Mouse (Mus musculus): ENCODE data around the gene Oog3. TPM values are rescaled to one million over a fixed set of nuclear protein-coding genes. Genes with fewer than 3 reads are reported as not detected.

Oog3 gene
- not detected for total RNA-seq (2021)
- long read RNA-seq, experiment 1, result 0 reads
- long read RNA-seq, experiment 2, result 0 reads

DNA sequence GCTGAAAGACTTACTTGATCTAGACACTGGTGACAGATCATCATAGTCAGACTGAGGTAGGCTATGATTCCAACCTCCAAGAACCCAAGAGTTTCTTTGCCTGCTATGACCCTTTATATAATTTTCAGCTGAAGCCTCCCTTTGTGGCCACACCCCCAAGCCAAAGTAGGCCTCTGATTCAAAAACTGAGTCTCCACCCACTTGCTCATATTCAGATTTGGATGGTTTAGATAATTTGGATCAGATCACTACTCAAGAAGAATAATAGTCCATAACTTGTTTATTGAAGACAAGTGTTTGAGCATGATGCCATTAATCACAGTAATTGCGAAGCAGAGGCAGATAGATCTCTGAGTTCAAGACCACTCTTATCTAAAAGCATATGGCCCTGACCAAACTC, at the start of gene Oog3:
TSS of gene Oog3 (minus strand) at position 101 of the 400 bp plus-strand sequence.
- DNase-seq (ENCODE audit: low spot score in 2 of 2), result no peak

DNA sequence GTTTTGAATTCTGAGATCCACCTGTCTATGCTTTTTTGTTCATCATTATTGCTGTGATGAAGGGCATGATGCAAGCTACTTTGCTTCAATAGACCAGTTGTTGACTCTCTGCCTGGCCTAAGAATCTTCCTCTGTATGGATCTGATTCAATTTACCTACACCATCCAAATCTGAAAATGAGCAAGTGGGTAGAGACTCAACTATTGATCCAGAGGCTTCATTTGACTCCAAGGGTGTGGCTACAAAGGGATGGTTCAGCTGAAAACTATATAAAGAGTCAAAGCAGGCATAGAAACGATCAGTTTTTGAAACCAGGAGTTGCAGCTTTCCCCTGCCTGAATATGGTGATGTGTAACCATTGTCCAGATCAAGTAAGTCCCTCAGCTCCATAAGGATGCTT, 28.0 kb upstream of the Oog3 start, which contains the start of gene Oog2:
TSS of gene Oog2 (plus strand) at position 301 of the 400 bp plus-strand sequence.
- no peak for DNase-seq (ENCODE audit: low spot score in 2 of 2)

Other genes with a start within 250 kb of the Oog3 start
- gene Pramef25, start 211.6 kb downstream of the Oog3 start, total RNA-seq (2021), result not detected
- gene Gm13101, start 195.7 kb downstream of the Oog3 start, total RNA-seq (2021), result not detected
- not detected for gene Pramef17, start 168.3 kb downstream of the Oog3 start, total RNA-seq (2021)
- not detected for gene Pramel4, start 103.5 kb downstream of the Oog3 start, total RNA-seq (2021)
- not detected for gene Gm13102, start 56.2 kb downstream of the Oog3 start, total RNA-seq (2021)
- gene Oog2, start 28.1 kb upstream of the Oog3 start, total RNA-seq (2021), result not detected
- not detected for gene C87977, start 50.7 kb upstream of the Oog3 start, total RNA-seq (2021)
- gene Pramel5, start 117.8 kb upstream of the Oog3 start, total RNA-seq (2021), result not detected
- gene Gm13128, start 167.6 kb upstream of the Oog3 start, total RNA-seq (2021), result not detected
- gene Gm13119, start 195.3 kb upstream of the Oog3 start, total RNA-seq (2021), result not detected
- gene Pramef20, start 215.3 kb upstream of the Oog3 start, total RNA-seq (2021), result not detected
- under 1 TPM in 1 of 2 experiments, not detected in 1; 0.34 TPM for gene Pramef12, start 245.8 kb upstream of the Oog3 start, total RNA-seq (2021)

Measured in adrenal gland, postnatal 4 days (tissue).